Mouse (Mus musculus) CH12.LX (cell line): ENCODE data around the gene Dok5.

Experiments
- BHLHE40 ChIP-seq: IDR thresholded peaks from 2 replicates; pipeline ENCODE4 v1.6.1; 2011; ENCODE audit warnings: mild to moderate bottlenecking, low read depth, low read length, improper control_type of control experiment
- CTCF ChIP-seq, 2 experiments: IDR thresholded peaks in 1 of 2; conservative IDR thresholded peaks in 1 of 2; 2 replicates each; pipeline ENCODE4 v1.5.1; 2011 to 2012; ENCODE audit warnings: low read depth in 2 of 2, low read length in 2 of 2, improper control_type of control experiment in 1 of 2, inconsistent platforms in 1 of 2, mild to moderate bottlenecking in 1 of 2, moderate library complexity in 1 of 2
- EP300 ChIP-seq: IDR thresholded peaks from 2 replicates; pipeline ENCODE4 v1.6.1; 2011; ENCODE audit warnings: low read length, improper control_type of control experiment
- IRF4 ChIP-seq: IDR thresholded peaks from 2 replicates; pipeline ENCODE4 v1.6.1; 2014; ENCODE audit warnings: low read depth, mild to moderate bottlenecking, inconsistent platforms, low read length, improper control_type of control experiment
- MAFK ChIP-seq: IDR thresholded peaks from 2 replicates; pipeline ENCODE4 v1.6.1; 2011; ENCODE audit warnings: low read length, improper control_type of control experiment; ENCODE audit not compliant: insufficient replicate concordance
- MAX ChIP-seq: IDR thresholded peaks from 2 replicates; pipeline ENCODE4 v1.6.1; 2011; ENCODE audit warnings: low read length, improper control_type of control experiment
- NELFE ChIP-seq: IDR thresholded peaks from 2 replicates; pipeline ENCODE4 v1.6.1; 2011; ENCODE audit warnings: low read depth, low read length, improper control_type of control experiment
- PAX5 ChIP-seq: IDR thresholded peaks from 2 replicates; pipeline ENCODE4 v1.6.1; 2012; ENCODE audit warnings: low read length, inconsistent platforms, mixed read lengths
- POLR2A ChIP-seq: IDR thresholded peaks from 2 replicates; pipeline ENCODE4 v1.6.1; 2011; ENCODE audit warnings: low read depth, mild to moderate bottlenecking, improper control_type of control experiment, low read length
- RCOR1 ChIP-seq: conservative IDR thresholded peaks from 2 replicates; pipeline ENCODE4 v1.6.1; 2012; ENCODE audit warnings: low read depth, mild to moderate bottlenecking, inconsistent platforms, low read length, improper control_type of control experiment
- TBP ChIP-seq: conservative IDR thresholded peaks from 2 replicates; pipeline ENCODE4 v1.6.1; 2011; ENCODE audit warnings: low read depth, low read length, improper control_type of control experiment
- USF1 ChIP-seq: IDR thresholded peaks from 2 replicates; pipeline ENCODE4 v1.6.1; 2014; ENCODE audit warnings: low read depth, mild to moderate bottlenecking, inconsistent platforms, low read length, improper control_type of control experiment

DNA sequence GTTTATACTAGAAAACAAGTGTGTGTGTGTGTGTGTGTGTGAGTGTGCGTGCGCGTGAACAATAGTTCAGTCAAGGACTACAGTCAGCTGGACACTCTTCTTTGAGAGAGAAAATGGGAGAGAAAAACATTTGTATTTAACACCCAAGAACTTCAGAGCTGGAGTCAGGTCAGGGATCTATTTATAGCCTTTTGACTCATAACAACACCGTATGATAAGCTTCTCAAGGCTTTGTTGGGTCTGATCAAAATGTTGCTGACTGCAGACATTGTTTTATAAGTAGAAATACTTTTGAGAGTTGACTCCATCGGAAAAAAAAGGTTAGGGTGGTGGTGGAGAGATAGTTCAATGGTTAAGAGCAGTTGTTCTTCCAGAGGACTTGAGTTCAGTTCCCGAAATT, 120.7 kb downstream of the Dok5 start:
- TF ChIP-seq PAX5 (no peak), NELFE (no peak), CTCF (conservative IDR thresholded peaks at IDR 0.05 in 1 of 2, IDR thresholded peaks at IDR 0.05 in 1 of 2; ENCODE audit: low read depth in 2 of 2, low read length in 2 of 2) (no peak), MAX (no peak), TBP (no peak), USF1 (no peak), BHLHE40 (no peak), POLR2A (no peak), EP300 (no peak), IRF4 (no peak), RCOR1 (no peak), MAFK (no peak)
